Mouse (Mus musculus) neural tube, embryonic 10.5 days (tissue): ENCODE results near the gene Gpr152.
"Not testable (repeated sequence)": the region's sequence is repeated elsewhere in the genome, so short reads cannot be mapped to it uniquely, and the experiment has no call there.

Experiments
- DNase-seq: peaks from one replicate; pipeline ENCODE4 v3.0.0-alpha.2; 2017; ENCODE audit warnings: low spot score; ENCODE audit errors: extremely low spot score

Gpr152 gene

DNA sequence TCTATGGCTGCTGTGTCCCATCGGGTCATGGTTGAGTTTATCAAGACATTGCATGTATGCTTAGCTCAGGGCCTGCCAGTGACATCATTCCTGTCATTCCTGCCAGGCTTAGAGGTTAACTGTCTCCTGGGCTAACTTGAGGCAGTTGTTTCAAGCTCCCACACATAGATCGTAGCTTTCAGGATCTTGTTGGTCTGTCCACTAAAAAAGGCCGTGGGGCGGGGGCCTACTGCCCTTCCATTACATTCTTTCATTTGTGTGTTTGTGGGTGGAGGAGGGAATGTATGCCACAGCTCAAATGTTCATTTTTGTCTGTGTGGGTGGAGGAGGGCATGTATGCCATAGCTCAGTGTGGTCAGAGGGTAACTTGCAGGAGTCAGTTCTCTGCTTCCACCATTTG is 9.5 kb upstream of the Gpr152 start:
- no peak for DNase-seq

DNA sequence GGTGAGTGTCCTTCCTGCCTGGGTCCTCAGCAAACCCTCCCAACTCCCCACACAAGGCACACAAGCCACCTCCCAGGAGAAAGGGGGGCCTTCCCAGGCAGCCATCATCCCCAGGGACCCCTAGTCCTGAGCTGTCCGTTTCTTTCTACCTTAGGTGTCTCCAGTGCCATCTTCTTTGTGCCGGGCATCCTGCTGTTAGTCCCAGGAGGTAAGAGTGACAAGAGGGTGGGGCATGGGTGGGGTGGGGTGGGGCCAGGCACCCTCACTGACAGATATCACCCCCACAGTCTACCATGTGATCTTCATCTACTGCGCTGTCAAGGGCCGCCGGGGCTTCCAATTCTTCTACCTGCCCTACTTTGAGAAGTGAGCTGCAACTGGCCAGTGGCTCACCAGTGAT is 8.5 kb upstream of the Gpr152 start:
- DNase-seq = no peak

DNA sequence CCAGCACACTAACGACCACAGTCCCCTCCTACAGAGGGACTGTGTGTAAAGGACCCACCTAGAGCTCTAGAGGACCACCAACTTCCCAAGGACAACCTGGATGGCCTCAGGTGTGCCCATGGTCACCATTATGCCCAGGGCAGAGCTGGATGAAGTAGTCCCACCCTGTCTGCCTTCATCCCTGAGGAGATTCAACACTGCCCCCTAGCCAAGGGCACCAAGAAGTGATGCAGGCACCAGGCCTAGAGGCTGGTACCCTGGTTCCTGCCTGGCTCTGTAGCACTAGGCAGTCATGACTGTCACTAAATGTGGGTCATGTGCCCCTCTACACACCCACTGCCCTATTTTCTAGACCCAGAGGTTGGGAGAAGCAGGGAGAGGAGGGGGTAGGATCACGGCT is 7.8 kb upstream of the Gpr152 start:
- DNase-seq = no peak

DNA sequence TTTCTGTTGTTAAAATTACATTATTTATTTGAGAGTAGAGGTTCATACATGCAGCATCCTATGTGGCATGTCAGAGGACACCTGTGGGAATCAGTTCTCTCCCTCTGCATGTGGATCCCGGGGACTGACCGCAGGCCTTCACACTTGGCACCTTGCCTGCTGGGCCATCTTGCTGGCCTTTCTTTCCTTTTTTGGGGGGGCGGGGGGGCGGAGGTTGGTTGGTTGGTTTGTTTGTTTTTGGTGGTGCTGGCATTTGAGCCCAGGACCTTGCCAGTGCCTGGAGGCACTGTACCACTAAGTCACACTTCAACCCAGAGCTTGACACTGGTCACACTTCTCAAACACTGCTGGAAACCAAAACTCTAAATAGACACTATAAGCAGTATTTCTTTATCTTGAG is 5.2 kb upstream of the Gpr152 start:
- DNase-seq = no peak

DNA sequence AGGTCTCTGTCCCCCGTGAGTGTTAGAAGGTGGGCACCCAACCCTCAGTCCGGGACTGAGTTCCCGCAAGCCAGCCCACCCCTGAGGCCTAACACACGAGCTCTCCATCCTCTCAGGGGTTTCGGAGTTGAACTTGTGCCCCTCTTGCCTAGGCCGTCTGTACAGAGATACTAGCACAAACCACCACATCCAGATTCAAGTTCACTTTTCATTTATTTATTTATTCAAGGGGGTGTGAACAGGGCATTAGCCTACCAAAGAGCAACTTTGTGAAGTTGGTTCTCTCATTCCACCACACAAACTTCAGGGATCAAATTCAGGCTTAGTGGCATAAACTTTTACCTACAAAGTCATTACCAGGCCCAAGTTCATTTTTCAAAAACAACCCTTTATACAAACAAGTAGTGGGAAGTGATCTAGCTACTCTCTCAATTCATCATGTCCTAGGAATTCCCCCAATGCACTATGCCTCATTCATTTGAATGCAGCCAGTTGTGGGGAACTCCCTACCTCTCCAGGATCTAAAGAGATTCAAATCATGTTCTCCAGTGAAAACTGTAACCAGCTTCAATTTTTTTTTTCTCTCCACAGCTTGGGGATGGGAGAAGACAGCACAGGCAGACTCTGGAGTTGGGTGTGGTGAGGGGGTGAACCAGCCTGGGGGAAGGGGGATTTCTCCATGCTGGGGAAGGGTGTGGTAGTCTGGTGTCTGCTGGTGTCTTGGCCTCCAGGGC is 4.2 kb upstream of the Gpr152 start:
- not testable (repeated sequence) for DNase-seq

DNA sequence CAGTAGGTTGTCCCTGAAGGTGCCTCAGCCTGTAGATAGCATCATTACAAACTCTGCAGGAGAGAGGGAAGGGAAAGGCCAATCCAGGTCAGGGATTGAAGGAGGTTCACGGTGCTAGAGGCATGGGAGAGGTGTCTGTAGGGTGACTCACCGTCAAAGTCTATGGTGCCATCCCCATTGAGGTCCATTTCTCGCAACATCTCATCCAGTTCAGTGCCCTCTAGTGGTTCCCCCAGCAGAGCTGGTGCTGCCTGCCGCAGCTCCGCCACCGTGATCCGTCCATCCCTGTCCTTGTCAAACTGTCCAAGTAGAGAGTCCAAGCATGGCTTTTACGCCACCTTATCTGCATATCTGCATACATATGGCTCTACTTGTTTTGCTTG is 3.6 kb upstream of the Gpr152 start:
- not testable (repeated sequence) for DNase-seq

DNA sequence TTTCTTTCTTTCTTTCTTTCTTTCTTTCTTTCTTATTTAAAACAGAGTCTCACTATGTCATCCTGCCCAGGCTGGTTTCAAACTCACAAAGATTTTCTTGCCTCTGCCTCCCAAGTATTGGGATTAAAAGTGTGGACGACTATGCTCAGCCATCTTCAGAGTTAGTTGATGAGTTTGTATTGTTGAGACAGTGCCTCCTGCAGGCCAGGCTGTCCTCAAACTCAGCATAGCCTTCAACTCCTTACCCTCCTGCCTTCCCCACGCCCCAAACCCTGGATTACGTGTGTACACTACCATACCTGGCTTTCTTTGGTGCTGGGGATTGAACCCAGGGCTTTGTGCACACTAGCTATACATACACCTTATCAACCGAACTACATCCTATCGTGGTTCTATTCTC is 3.1 kb upstream of the Gpr152 start:
- no peak for DNase-seq

DNA sequence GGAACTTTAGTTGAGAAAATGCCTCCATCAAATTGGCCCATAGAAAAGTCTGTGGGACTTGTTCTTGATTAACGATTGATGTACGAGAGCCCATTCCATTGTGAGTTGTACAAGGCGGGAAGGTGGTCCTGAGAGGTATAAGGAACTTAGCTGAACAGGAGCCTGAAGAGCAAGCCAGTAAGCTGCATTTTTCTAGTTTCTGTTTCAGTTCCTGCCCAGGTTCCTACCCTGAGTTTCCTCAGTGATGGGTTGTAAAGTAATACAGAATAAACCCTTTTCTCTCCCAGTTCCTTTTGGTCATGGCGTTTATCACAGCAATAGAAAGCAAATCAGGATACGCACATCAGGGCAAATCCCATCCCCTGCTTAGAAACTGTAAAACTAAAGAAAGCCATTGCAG is 1.7 kb upstream of the Gpr152 start:
- no peak for DNase-seq

DNA sequence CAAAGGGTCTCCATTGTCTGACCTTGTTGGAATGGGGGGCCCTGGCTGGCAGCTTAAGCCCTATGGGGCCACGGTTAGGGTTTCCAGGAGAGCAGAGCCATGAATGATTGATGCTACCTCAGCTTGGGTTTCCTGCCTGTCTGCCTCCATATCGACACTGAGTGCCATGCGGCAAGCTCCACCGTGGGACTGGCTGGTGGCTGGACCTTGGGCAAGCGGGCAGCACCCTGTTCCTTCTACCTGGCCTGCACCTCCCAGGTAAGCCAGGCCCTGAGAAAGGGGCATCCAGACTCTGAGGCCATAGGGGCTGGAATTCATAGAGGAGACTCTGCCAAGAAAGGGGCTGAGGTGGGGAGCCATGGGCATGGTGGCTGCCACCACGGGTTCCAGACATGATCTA is 560 bp downstream of the Gpr152 start:
- DNase-seq = no peak

DNA sequence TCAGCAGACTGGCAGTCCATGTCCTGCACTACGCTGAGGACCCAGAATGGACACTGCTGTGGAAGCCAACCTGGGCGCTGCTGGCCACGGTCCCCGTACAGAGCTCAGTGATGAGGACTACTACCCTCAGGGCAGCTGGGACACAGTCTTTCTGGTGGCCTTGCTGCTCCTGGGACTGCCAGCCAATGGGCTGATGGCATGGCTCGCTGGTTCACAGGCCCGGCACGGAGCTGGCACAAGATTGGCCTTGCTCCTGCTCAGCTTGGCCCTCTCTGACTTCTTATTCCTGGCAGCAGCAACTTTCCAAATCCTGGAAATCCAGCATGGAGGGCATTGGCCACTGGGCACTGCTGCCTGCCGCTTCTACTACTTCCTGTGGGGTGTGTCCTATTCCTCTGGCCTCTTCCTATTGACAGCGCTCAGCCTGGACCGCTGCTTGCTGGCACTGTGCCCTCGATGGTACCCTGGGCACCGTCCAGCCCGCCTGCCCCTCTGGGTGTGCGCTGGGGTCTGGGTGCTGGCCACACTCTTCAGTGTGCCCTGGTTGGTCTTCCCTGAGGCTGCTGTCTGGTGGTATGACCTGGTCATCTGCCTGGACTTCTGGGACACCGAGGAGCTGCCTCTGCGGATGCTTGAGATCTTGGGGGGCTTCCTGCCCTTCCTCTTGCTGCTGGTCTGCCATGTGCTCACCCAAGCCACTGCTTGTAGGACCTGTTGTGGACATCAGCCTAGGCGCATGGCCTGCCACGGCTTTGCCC is 3.0 kb downstream of the Gpr152 start:
- DNase-seq = no peak

DNA sequence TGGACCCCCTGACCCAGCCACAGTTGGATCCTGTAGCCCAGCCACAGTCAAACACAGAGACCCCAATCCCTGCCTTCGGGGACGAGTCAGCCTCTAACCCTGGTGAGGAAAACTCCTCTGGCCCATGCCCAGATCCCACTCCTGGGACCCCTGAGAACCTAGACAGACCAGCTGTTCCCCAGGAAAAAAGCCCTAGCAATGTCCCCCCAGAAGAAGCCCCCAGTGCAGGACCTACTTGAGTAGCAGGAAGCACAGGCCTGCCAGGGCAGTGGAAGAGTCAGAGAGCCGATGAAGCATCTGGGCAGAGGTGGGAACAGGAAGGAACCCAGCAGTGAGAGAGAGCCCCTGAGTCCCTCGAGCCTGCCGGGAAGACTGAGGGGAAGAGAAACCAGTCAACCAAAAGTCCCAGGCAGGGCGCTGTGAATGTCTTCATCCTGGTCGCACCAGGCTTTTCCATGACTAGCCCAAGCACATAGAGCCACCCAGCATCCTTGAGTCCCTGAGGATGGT is 4.2 kb downstream of the Gpr152 start, which contains the start of gene Cabp4:
Gene Cabp4, minus strand, starts transcription at position 275 of the 510 bp plus-strand sequence.
- DNase-seq = no peak

DNA sequence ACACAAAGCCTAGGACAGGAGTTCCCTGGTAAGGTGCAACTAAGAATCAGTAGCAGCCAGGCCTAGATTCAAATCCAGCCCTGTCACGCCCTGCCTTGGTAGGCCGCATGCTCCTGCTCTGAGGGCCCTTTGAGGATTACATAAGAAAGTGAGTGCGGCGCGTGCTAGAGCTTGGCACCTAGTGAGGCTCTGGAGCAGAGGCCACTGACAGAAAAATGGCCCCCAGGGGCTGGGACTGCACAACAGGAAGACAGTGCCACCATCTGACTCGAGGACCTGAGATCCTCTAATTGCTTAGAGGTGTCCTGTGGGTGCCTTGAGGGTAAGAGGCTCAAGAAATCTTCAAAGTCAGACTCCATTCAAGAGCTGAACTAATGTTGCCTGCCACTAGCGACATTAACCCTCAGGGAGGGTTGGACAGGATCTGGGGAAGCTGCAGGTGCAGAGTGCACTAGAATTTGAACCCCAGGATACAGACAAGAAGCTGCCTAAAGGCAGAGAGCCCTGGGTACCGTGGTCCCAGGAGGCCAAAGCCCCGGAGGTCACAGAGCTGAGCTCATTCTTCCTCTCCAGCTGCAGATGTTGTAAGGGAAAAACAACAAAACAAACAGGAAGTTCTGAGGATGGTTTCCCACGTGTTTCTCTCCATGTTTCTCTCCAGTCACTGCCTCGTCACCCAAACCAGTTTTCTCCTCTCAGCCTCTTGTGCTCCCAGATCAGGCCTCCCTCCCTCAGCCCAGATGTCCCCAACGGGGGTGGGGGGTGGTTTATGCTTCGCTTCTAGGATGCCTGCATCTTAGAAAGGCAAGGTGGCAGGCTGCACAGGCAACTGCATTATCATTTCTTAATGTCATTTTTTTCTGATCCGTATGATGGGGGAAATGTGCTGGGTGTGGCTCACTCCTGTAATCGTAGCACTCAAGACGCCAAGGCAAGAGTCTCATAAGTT is 5.2 kb downstream of the Gpr152 start:
- DNase-seq = no peak

DNA sequence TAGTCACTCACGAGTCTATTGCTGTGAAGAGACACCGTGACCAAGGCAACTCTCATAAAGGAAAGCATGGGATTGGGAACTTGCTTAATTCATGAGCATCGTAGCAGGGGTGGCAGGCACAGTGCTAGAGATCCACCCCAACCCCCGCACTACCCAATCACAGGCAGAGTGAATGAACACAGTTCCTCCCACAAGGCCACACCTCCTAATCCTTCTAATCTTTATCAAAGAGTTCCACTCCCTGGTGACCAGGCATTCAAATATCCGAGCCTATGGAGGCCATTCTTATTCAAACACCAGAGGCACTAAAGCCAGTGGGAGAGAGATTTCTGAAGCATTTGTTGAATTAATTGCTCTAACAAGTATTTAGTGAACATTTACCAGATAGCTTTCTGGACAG is 6.3 kb downstream of the Gpr152 start:
- DNase-seq = no peak

DNA sequence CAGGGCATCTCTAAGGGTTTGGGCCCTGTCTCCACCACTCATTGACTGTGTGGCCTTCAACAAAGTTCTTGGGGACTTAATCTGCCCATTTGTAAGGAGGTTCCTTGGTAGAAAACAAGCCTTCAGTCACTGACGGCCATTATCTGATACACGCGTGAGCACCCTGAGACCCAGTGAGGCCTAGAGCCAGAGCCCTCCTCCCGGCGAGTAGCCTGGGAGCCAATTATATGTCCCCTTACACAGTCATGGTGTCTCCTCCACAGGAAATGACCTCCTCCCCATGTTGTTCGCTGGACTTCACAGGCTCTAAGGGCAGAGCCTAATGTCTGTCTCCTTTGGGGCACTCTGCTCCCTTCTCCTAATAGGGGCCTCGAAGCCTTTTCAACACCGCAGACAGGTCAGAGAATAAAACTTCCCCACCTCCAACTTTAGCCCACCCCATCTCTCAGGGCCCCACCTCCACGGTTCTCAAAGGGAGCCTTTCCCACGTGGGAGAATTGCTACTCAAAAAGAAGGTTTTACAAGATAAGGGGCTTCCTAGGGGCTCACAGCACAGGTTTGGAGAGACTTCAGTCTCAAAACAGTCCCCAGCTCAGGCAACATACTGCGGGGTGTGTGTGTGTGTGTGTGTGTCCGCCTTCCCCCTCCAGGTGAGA is 6.9 kb downstream of the Gpr152 start:
- no peak for DNase-seq

DNA sequence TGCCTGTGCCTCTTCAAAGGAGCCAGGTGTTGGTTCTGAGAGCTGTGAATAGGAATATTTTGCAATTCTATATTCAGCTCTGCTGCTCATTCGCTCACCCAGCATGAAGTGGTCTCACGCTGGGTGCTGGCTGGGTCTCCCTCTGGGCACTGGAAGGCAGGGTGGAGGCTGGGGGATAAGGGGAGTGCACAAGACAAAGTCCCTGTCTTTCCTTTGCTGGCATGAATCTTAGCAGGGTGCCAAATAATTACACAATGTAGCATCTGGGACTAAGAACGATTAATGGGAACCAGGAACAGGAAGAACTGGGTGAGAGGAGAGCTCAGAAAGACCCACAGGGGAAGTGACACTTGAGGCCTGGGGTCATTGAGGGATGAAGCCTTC is 7.4 kb downstream of the Gpr152 start:
- DNase-seq = no peak

DNA sequence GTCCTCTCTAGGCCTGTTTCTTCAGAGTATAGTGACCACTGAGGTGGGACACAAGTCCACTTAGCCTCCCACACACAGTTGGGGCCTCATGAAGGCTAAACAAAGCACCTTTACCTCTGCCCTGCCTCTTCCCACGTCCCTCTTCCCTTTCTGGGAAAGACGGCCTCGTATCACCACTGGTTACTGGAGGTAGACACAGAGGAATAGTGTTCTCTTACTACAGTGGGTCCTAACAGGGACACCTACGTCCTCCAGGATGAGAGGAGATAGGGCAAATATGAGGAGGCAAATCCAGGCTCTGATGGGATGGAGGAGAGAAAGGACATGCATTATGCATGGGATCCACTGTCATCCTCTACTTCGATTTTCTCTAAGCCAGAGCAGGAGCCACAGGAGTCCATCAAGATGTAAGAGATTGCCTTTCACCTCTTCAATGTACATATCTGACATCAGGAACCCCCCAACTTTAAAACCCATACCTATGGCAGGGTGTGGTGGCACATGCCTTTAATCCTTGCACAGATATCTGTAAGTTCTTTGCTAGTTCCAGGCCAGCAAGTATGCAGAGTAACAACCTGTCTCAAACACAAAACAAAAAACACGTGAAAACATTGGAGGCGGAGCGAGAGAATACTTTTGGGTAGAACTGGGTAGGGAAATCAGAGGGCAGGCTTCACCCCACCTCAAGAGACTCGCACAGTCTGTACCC is 8.3 kb downstream of the Gpr152 start:
- no peak for DNase-seq

DNA sequence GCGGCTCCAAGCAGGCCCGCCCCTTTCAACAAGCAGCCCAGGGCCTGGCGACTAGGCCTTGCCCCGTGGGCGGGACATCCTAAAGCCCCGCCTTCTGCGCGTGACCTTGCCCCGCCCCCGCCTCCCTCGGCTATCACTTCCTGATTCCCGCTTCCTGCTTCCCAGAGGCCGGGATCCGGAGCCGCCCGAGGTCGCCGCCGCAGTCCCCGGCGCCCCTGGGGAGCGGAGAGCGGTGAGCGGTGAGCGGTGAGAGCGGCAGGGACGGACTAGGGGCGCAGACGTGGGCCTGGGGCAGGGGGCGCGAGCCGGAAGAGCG is 8.9 kb downstream of the Gpr152 start, which contains the start of gene Coro1b:
Gene Coro1b, plus strand, starts transcription at position 129 of the 316 bp plus-strand sequence.
- peak; percentile 98 for DNase-seq

DNA sequence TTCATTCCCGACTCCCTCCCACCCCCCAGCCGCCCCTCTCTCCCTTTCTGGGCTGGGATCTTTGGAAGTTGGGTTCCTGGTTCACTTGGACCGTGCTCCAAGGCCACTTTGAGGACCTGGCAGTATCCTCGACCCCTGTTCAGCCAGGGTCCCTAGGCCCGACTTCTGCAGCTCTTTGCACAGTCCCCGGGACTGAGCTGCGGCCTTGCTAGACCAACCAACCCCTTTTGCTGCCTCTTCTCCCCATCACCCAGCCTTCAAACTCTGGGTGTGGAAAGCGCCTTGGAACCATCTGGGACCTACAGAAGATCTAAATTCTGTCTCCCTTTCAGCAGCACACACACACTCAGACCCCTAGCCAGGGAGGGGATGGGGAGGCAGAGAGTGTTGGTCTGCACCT is 9.2 kb downstream of the Gpr152 start:
- DNase-seq = no peak

DNA sequence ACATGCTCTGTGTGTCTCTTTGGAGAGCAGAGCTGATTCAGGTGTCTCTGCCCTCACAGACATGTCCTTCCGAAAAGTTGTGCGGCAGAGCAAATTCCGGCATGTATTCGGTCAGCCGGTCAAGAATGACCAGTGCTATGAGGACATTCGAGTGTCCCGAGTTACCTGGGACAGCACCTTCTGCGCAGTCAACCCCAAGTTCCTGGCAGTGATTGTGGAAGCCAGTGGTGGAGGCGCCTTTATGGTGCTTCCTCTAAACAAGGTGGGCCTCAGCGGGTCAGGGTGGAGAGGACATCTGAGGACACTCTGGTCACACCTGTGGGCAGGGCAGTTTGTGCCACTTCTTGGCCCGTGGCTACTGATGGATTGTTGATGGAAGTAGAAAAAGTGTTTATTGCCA is 9.7 kb downstream of the Gpr152 start:
- no peak for DNase-seq

DNA sequence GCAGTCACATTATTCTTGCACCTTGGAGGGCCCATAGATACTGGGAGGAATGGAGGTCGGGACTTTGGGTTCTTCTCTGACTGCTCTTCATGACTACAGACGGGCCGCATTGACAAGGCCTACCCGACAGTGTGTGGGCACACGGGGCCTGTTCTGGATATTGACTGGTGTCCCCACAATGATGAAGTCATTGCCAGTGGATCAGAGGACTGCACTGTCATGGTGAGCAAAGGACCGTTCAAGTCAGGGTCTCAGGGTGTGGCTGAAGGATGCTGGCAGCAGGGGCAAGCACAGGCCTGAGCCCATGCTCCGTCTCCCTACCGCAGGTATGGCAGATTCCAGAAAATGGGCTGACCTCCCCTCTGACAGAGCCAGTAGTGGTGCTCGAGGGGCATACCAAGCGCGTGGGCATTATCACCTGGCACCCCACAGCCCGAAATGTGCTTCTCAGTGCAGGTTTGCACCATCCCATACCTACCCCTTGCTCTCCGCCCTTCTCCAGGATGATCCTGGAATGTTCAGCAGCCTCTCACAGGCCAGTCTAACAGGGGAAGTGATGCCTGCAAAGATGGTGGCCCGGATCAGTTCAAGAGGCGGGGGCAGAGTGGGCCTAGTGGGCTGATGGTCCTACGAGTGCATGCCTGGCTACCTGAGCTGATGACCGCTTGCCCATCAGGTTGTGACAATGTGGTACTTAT is 10.3 kb downstream of the Gpr152 start:
- no peak for DNase-seq
